Mouse (Mus musculus) lung, postnatal 0 days (tissue): ENCODE measurements around the gene Tm4sf19.

Experiments used
- CTCF ChIP-seq: IDR thresholded peaks from 2 replicates; pipeline ENCODE4 v1.5.1; 2016; ENCODE audit warnings: antibody characterized with exemption, mild to moderate bottlenecking
- EP300 ChIP-seq: IDR thresholded peaks from 2 replicates; pipeline ENCODE4 v1.6.1; 2016; ENCODE audit warnings: antibody characterized with exemption, mild to moderate bottlenecking, control low read depth

GRCm38 (mm10) chr16:32434691-32435090 lies 34.4 kb downstream of the Tm4sf19 start:
- TF ChIP-seq CTCF (no peak), EP300 (no peak)
